14 mouse cellular contexts compared by ENCODE assay signal in genomic region chr10:9239956-9240355, GRCm38 (mm10).
A peak's percentile ranks its signal among the peaks of the same experiment; 100 is the strongest.
DNase-seq lines count a peak whose midpoint lies in the region; ATAC-seq and TF ChIP-seq lines count a peak whose summit lies in the region.
"Had no signal": no experiment of that assay in that cellular context is flagged by ENCODE, and none has a peak within 500 bp of the region (broad histone marks: within the 10 kb centered on the region; RNA-seq: fewer than 3 reads in every experiment).

No protein-coding gene starts in this region.

- intact Hi-C loops in left cerebral cortex, adult 2 months (cut with DNase I), result no loop called here
- intact Hi-C loops in heart, postnatal 10 days (cut with DNase I), result no loop called here

- no peak overlapping the region for H3K4me2 ChIP-seq in forebrain, embryonic 16.5 days (ENCODE audit: low read length)
- no peak overlapping the region for H3K4me2 ChIP-seq in forebrain, embryonic 15.5 days (replicated peaks)
- H3K4me2 ChIP-seq in midbrain, postnatal 0 days (ENCODE audit: low read depth, low read length, poor library complexity, severe bottlenecking), result no peak overlapping the region
- H3K4me2 ChIP-seq: hindbrain, embryonic 15.5 days; liver, embryonic 13.5 days had no signal

- no peaks in the 10 kb centered on the region for H3K27me3 ChIP-seq in forebrain, embryonic 16.5 days (replicated peaks; ENCODE audit: control insufficient read depth, insufficient read depth, low read length)
- H3K27me3 ChIP-seq in forebrain, embryonic 15.5 days, result no peaks in the 10 kb centered on the region
- no peaks in the 10 kb centered on the region for H3K27me3 ChIP-seq in midbrain, postnatal 0 days (ENCODE audit: insufficient read depth, low read length)
- H3K27me3 ChIP-seq: hindbrain, embryonic 15.5 days; liver, embryonic 13.5 days had no signal

- H3K4me1 ChIP-seq in forebrain, embryonic 16.5 days (replicated peaks; ENCODE audit: control insufficient read depth, insufficient read depth, low read length), result peaks cover 12% of the 10 kb centered on the region
- peaks cover 15% of the 10 kb centered on the region for H3K4me1 ChIP-seq in forebrain, embryonic 15.5 days
- H3K4me1 ChIP-seq in midbrain, postnatal 0 days (ENCODE audit: insufficient read depth, low read length), result no peaks in the 10 kb centered on the region
- H3K4me1 ChIP-seq: liver, embryonic 13.5 days had no signal

- no peak for TF ChIP-seq CTCF in left cerebral cortex, adult 2 months (IDR thresholded peaks at IDR 0.05)
- no peak for TF ChIP-seq CTCF in midbrain, postnatal 0 days (IDR thresholded peaks at IDR 0.05)

- no peaks in the 10 kb centered on the region for H3K9me3 ChIP-seq in forebrain, embryonic 16.5 days (ENCODE audit: control insufficient read depth, low read length)
- H3K9me3 ChIP-seq in forebrain, embryonic 15.5 days, result no peaks in the 10 kb centered on the region
- no peaks in the 10 kb centered on the region for H3K9me3 ChIP-seq in midbrain, postnatal 0 days (ENCODE audit: low read length)
- H3K9me3 ChIP-seq: hindbrain, embryonic 15.5 days; liver, embryonic 13.5 days had no signal

- no peak overlapping the region for H3K27ac ChIP-seq in forebrain, embryonic 16.5 days (ENCODE audit: low read length)
- H3K27ac ChIP-seq in forebrain, embryonic 15.5 days (replicated peaks), result no peak overlapping the region
- H3K27ac ChIP-seq in left cerebral cortex, adult 2 months, result no peak overlapping the region
- no peak overlapping the region for H3K27ac ChIP-seq in midbrain, postnatal 0 days (ENCODE audit: low read depth, low read length)
- H3K27ac ChIP-seq: hindbrain, embryonic 15.5 days; liver, embryonic 13.5 days had no signal

- DNase-seq in left cerebral cortex, adult 2 months (ENCODE audit: extremely low spot score in 1 of 2, low spot score in 2 of 2), result peak; percentile 15 to 16
- DNase-seq in left cerebral cortex, adult 18-20 months (ENCODE audit: low spot score in 2 of 2), result no peak
- DNase-seq in heart, postnatal 10 days, result peak; percentile 57 to 64
- DNase-seq in lung, postnatal 14 days, result peak; percentile 21
- DNase-seq in midbrain, postnatal 0 days (ENCODE audit: low spot score), result no peak
- DNase-seq: adrenal gland, adult 2 months; cerebellum, adult 18-20 months; kidney, postnatal 14 days; liver, embryonic 13.5 days had no signal

- H3K9ac ChIP-seq in forebrain, embryonic 16.5 days (replicated peaks; ENCODE audit: low read depth, low read length), result no peak overlapping the region
- no peak overlapping the region for H3K9ac ChIP-seq in forebrain, embryonic 15.5 days (replicated peaks)
- no peak overlapping the region for H3K9ac ChIP-seq in midbrain, postnatal 0 days (replicated peaks; ENCODE audit: low read length, poor library complexity, severe bottlenecking)
- H3K9ac ChIP-seq: hindbrain, embryonic 15.5 days; liver, embryonic 13.5 days had no signal

- H3K36me3 ChIP-seq in forebrain, embryonic 16.5 days (ENCODE audit: control insufficient read depth, insufficient read depth), result no peaks in the 10 kb centered on the region
- H3K36me3 ChIP-seq in forebrain, embryonic 15.5 days, result no peaks in the 10 kb centered on the region
- no peaks in the 10 kb centered on the region for H3K36me3 ChIP-seq in midbrain, postnatal 0 days (ENCODE audit: insufficient read depth, low read length)
- H3K36me3 ChIP-seq: hindbrain, embryonic 15.5 days; liver, embryonic 13.5 days had no signal

- no peak overlapping the region for H3K4me3 ChIP-seq in forebrain, embryonic 16.5 days (replicated peaks; ENCODE audit: low read length)
- no peak overlapping the region for H3K4me3 ChIP-seq in forebrain, embryonic 15.5 days
- H3K4me3 ChIP-seq in left cerebral cortex, adult 2 months, result no peak overlapping the region
- H3K4me3 ChIP-seq in midbrain, postnatal 0 days (ENCODE audit: low read depth, low read length), result no peak overlapping the region
- H3K4me3 ChIP-seq: hindbrain, embryonic 15.5 days; liver, embryonic 13.5 days had no signal

- 46% methylated on average over 6 of the region's 6 CpGs for WGBS in forebrain, embryonic 16.5 days
- 55% methylated on average over 6 of the region's 6 CpGs for WGBS in forebrain, embryonic 15.5 days
- 58% methylated on average over 6 of the region's 6 CpGs for WGBS in midbrain, postnatal 0 days

- peak; percentile 55 for ATAC-seq in forebrain, embryonic 16.5 days
- no peak for ATAC-seq in forebrain, embryonic 15.5 days (replicated peaks)
- no peak for ATAC-seq in midbrain, postnatal 0 days (ENCODE audit: low FRiP score)
- no peak for ATAC-seq in cerebellum, adult (ENCODE audit: insufficient number of reproducible peaks, low FRiP score, low TSS enrichment)
- ATAC-seq: midbrain, embryonic 16.5 days had no signal

Comparison
In these comparisons a context has a peak if more than half of its experiments do, and no peak if none do; other contexts are left out.
1. DNase-seq: peak in left cerebral cortex, adult 2 months (2 of 2), heart, postnatal 10 days (2 of 2) and lung, postnatal 14 days (single experiment); none in left cerebral cortex, adult 18-20 months (0 of 2) and midbrain, postnatal 0 days (single experiment).